Mouse (Mus musculus): Measurements from ENCODE around the gene Ecel1. TPM values are rescaled to one million over a fixed set of nuclear protein-coding genes. Genes with fewer than 3 reads are reported as not detected.

Ecel1 gene
- total RNA-seq, 2 experiments from 2014 or later: not detected

- no peak for DNase-seq
Measured at GRCm38 (mm10) chr1:87101411-87101810, 54.9 kb downstream of the Ecel1 start, which contains the start of gene Alpi. TSS of gene Alpi (minus strand) at chr1:87101606.

- DNase-seq: peak; percentile 48
Measured at GRCm38 (mm10) chr1:87098358-87098975, 57.9 kb downstream of the Ecel1 start.

Other genes with a start within 250 kb of the Ecel1 start
- not detected for gene Alppl2, start 66.6 kb downstream of the Ecel1 start, total RNA-seq (2021)
- not detected for gene Alpi, start 54.9 kb downstream of the Ecel1 start, total RNA-seq (2021)
- gene Akp3, start 31.5 kb downstream of the Ecel1 start, total RNA-seq (2021): not detected
- gene Prss56, start 26.8 kb upstream of the Ecel1 start, total RNA-seq (2021): not detected
- 1 to 10 TPM; 2.1 to 3.5 TPM for gene Chrnd, start 34.1 kb upstream of the Ecel1 start, total RNA-seq (2021)
- gene Chrng, start 48.1 kb upstream of the Ecel1 start, total RNA-seq (2021): 1 to 10 TPM in 1 of 2 experiments, under 1 TPM in 1; 0.15 to 1.4 TPM
- gene Eif4e2, start 57.4 kb upstream of the Ecel1 start, total RNA-seq (2021): 10 to 100 TPM; 49.6 to 51.7 TPM
- 1 to 10 TPM; 6.4 to 8.5 TPM for gene Efhd1, start 107.8 kb upstream of the Ecel1 start, total RNA-seq (2021)
- 10 to 100 TPM; 31.6 to 34.7 TPM for gene Gigyf2, start 170.5 kb upstream of the Ecel1 start, total RNA-seq (2021)
- not detected for gene Kcnj13, start 238.2 kb upstream of the Ecel1 start, total RNA-seq (2021)

All from gastrocnemius, postnatal 25 days (tissue).